Mouse (Mus musculus) limb, embryonic 11.5 days (tissue): ENCODE measurements at regions not wholly inside any gene's neighbourhood (a gene's known extent, or its start where the extent isn't known, plus 50 kb on each side); places are given as distances from the start of the nearest gene placed in this dataset.
A peak's percentile ranks its signal among the peaks of the same experiment; 100 is the strongest.

Source experiments
- ATAC-seq: fragments of 200-750 bp; cut with Nextera tagmentation; 2 replicates; pipeline ENCODE4 v1.8.0; 2017; ENCODE audit warnings: low read depth; ENCODE audit not compliant: insufficient number of reproducible peaks, low FRiP score, low TSS enrichment
- DNase-seq: peaks from one replicate; pipeline ENCODE4 v3.0.0-alpha.2; 2015; ENCODE audit warnings: low spot score
- H3K27ac ChIP-seq: fragments of 300-500 bp; sonication (generic); replicated peaks from 2 replicates; pipeline ENCODE4 v1.5.1; 2014; ENCODE audit warnings: low read depth, mild to moderate bottlenecking, low read length
- H3K27me3 ChIP-seq: fragments of 300-500 bp; sonication (generic); 2 replicates; pipeline ENCODE4 v1.6.1; 2014; ENCODE audit warnings: mild to moderate bottlenecking, low read length, mixed read lengths; ENCODE audit not compliant: control insufficient read depth, insufficient read depth
- H3K36me3 ChIP-seq: fragments of 300-500 bp; sonication (generic); 2 replicates; pipeline ENCODE4 v1.6.1; 2014; ENCODE audit warnings: mild to moderate bottlenecking, low read length, moderate library complexity, mixed read lengths; ENCODE audit not compliant: control insufficient read depth, insufficient read depth
- H3K4me1 ChIP-seq: fragments of 300-500 bp; sonication (generic); 2 replicates; pipeline ENCODE4 v1.6.1; 2014; ENCODE audit warnings: low read length, mixed read lengths; ENCODE audit not compliant: control insufficient read depth, insufficient read depth
- H3K4me2 ChIP-seq: fragments of 300-500 bp; sonication (generic); 2 replicates; pipeline ENCODE4 v1.6.1; 2014; ENCODE audit warnings: low read depth, mild to moderate bottlenecking, moderate library complexity; ENCODE audit not compliant: severe bottlenecking
- H3K4me3 ChIP-seq: fragments of 300-500 bp; sonication (generic); 2 replicates; pipeline ENCODE4 v1.5.1; 2014; ENCODE audit warnings: low read depth, low read length
- H3K9ac ChIP-seq: fragments of 300-500 bp; sonication (generic); 2 replicates; pipeline ENCODE4 v1.6.1; 2014; ENCODE audit warnings: mild to moderate bottlenecking, low read length
- H3K9me3 ChIP-seq: fragments of 300-500 bp; sonication (generic); 2 replicates; pipeline ENCODE4 v1.6.1; 2016; ENCODE audit warnings: low read length; ENCODE audit not compliant: control insufficient read depth
- WGBS: fragments of 180-500 bp; shearing (Covaris S2); extraction: QIAGEN DNeasy Blood & Tissue Kit; methylation state at CpG from one replicate; pipeline ENCODE4 v1.1.7; 2014; 5-methylcytosine and 5-hydroxymethylcytosine counted together

- H3K4me1 ChIP-seq: no peaks in the 10 kb centered on the region
- no peak overlapping the region for H3K9ac ChIP-seq
- H3K4me2 ChIP-seq: no peak overlapping the region
- no peaks in the 10 kb centered on the region for H3K27me3 ChIP-seq
- no peaks in the 10 kb centered on the region for H3K9me3 ChIP-seq
- no peak overlapping the region for H3K4me3 ChIP-seq
- DNase-seq (no peak), ATAC-seq (no peak)
- WGBS: 84% methylated on average over 5 of the region's 5 CpGs
- no peaks in the 10 kb centered on the region for H3K36me3 ChIP-seq
- H3K27ac ChIP-seq: no peak overlapping the region
These were observed 180.8 kb upstream of the Kbtbd8 start for GRCm38 (mm10) chr6:94936206-94936605.

- Histone ChIP-seq H3K27me3 (no peaks in the 10 kb centered on the region), H3K4me1 (no peaks in the 10 kb centered on the region), H3K36me3 (no peaks in the 10 kb centered on the region), H3K4me3 (no peak overlapping the region), H3K27ac (no peak overlapping the region), H3K9ac (no peak overlapping the region), H3K4me2 (no peak overlapping the region), H3K9me3 (no peaks in the 10 kb centered on the region)
- ATAC-seq (no peak), DNase-seq (no peak)
- 82% methylated on average over 1 of the region's 1 CpGs for WGBS
These were observed 181.3 kb upstream of the Kbtbd8 start for GRCm38 (mm10) chr6:94935706-94936105.

GRCm38 (mm10) chr6:94927811-94928210 lies 189.2 kb upstream of the Kbtbd8 start:
- no peaks in the 10 kb centered on the region for H3K4me1 ChIP-seq
- no peak overlapping the region for H3K27ac ChIP-seq
- ATAC-seq: no peak
- H3K9me3 ChIP-seq: no peaks in the 10 kb centered on the region
- WGBS: 86% methylated on average over 6 of the region's 6 CpGs
- no peak overlapping the region for H3K9ac ChIP-seq
- H3K4me3 ChIP-seq: no peak overlapping the region
- DNase-seq: no peak
- H3K4me2 ChIP-seq: no peak overlapping the region
- H3K36me3 ChIP-seq: no peaks in the 10 kb centered on the region
- H3K27me3 ChIP-seq: no peaks in the 10 kb centered on the region

GRCm38 (mm10) chr6:94926652-94927211 lies 190.3 kb upstream of the Kbtbd8 start:
- DNase-seq (no peak), ATAC-seq (no peak)
- Histone ChIP-seq H3K4me3 (no peak overlapping the region), H3K27ac (no peak overlapping the region), H3K4me2 (no peak overlapping the region), H3K9me3 (no peaks in the 10 kb centered on the region), H3K4me1 (no peaks in the 10 kb centered on the region), H3K9ac (no peak overlapping the region), H3K27me3 (no peaks in the 10 kb centered on the region), H3K36me3 (no peaks in the 10 kb centered on the region)
- WGBS: 96% methylated on average over 8 of the region's 8 CpGs

GRCm38 (mm10) chr6:94925408-94925807 lies 191.6 kb upstream of the Kbtbd8 start:
- Histone ChIP-seq H3K4me2 (no peak overlapping the region), H3K9ac (no peak overlapping the region), H3K9me3 (no peaks in the 10 kb centered on the region), H3K4me3 (no peak overlapping the region), H3K36me3 (no peaks in the 10 kb centered on the region), H3K27me3 (no peaks in the 10 kb centered on the region), H3K27ac (no peak overlapping the region), H3K4me1 (no peaks in the 10 kb centered on the region)
- WGBS: 85% methylated on average over 1 of the region's 1 CpGs
- ATAC-seq (no peak), DNase-seq (no peak)

- no peak overlapping the region for H3K4me3 ChIP-seq
- H3K9me3 ChIP-seq: no peaks in the 10 kb centered on the region
- H3K4me2 ChIP-seq: no peak overlapping the region
- no peaks in the 10 kb centered on the region for H3K36me3 ChIP-seq
- 91% methylated on average over 11 of the region's 11 CpGs for WGBS
- no peak overlapping the region for H3K9ac ChIP-seq
- H3K27me3 ChIP-seq: no peaks in the 10 kb centered on the region
- no peak overlapping the region for H3K27ac ChIP-seq
- H3K4me1 ChIP-seq: no peaks in the 10 kb centered on the region
- ATAC-seq (no peak), DNase-seq (no peak)
These were observed 192.6 kb upstream of the Kbtbd8 start for GRCm38 (mm10) chr6:94924338-94925039.

- DNase-seq (no peak), ATAC-seq (peak; percentile 68; the same call in 1 of the 2 replicates)
- Histone ChIP-seq H3K27ac (no peak overlapping the region), H3K9ac (no peak overlapping the region), H3K4me3 (no peak overlapping the region), H3K36me3 (no peaks in the 10 kb centered on the region), H3K4me2 (no peak overlapping the region), H3K4me1 (no peaks in the 10 kb centered on the region), H3K27me3 (no peaks in the 10 kb centered on the region), H3K9me3 (no peaks in the 10 kb centered on the region)
- WGBS: 71% methylated on average over 2 of the region's 2 CpGs
These were observed 195.3 kb upstream of the Kbtbd8 start for GRCm38 (mm10) chr6:94921741-94922140.

GRCm38 (mm10) chr6:94920770-94921169 lies 196.3 kb upstream of the Kbtbd8 start:
- H3K4me3 ChIP-seq: no peak overlapping the region
- DNase-seq (no peak), ATAC-seq (no peak)
- H3K9me3 ChIP-seq: no peaks in the 10 kb centered on the region
- H3K27me3 ChIP-seq: no peaks in the 10 kb centered on the region
- no peak overlapping the region for H3K9ac ChIP-seq
- no peaks in the 10 kb centered on the region for H3K4me1 ChIP-seq
- 97% methylated on average over 2 of the region's 2 CpGs for WGBS
- H3K4me2 ChIP-seq: no peak overlapping the region
- no peak overlapping the region for H3K27ac ChIP-seq
- H3K36me3 ChIP-seq: no peaks in the 10 kb centered on the region
